Mouse (Mus musculus): ENCODE results near the gene Ddias.

GRCm38 (mm10) chr7:92822409-92823101 lies 51.5 kb downstream of the Ddias start:
- no peak for TF ChIP-seq POLR2A (IDR thresholded peaks at IDR 0.05; ENCODE audit: extremely low read depth, insufficient read depth, low read length)
- no peak for TF ChIP-seq CTCF (IDR thresholded peaks at IDR 0.05; ENCODE audit: low read depth, low read length)
